Mouse (Mus musculus) liver, postnatal 0 days (tissue): ENCODE measurements around the gene Gmpr2. TPM values are rescaled to one million over a fixed set of nuclear protein-coding genes. Genes with fewer than 3 reads are reported as not detected.

Experiments used
- ATAC-seq: fragments of 200-750 bp; cut with Nextera tagmentation; 2 replicates; pipeline ENCODE4 v1.8.0; 2017; ENCODE audit warnings: mild to moderate bottlenecking, moderate library complexity
- DNase-seq: peaks from one replicate; pipeline ENCODE4 v3.0.0-alpha.2; 2016
- H3K27ac ChIP-seq: fragments of 300-500 bp; sonication (generic); 2 replicates; pipeline ENCODE4 v1.5.1; 2014; ENCODE audit warnings: antibody characterized with exemption, moderate library complexity, mild to moderate bottlenecking, low read depth
- H3K27me3 ChIP-seq: fragments of 300-500 bp; sonication (generic); 2 replicates; pipeline ENCODE4 v1.6.1; 2014; ENCODE audit warnings: low read length, control low read depth, mixed read lengths; ENCODE audit not compliant: insufficient read depth
- H3K36me3 ChIP-seq: fragments of 300-500 bp; sonication (generic); replicated peaks from 2 replicates; pipeline ENCODE4 v1.6.1; 2014; ENCODE audit warnings: mild to moderate bottlenecking, control low read depth, low read length, moderate library complexity, mixed read lengths; ENCODE audit not compliant: insufficient read depth
- H3K4me1 ChIP-seq: fragments of 300-500 bp; sonication (generic); 2 replicates; pipeline ENCODE4 v1.6.1; 2014; ENCODE audit warnings: antibody characterized with exemption, mild to moderate bottlenecking, control low read depth; ENCODE audit not compliant: insufficient read depth
- H3K4me2 ChIP-seq: fragments of 300-500 bp; sonication (generic); 2 replicates; pipeline ENCODE4 v1.6.1; 2014; ENCODE audit warnings: low read depth, mild to moderate bottlenecking, low read length, moderate library complexity, mixed read lengths
- H3K4me3 ChIP-seq: fragments of 300-500 bp; sonication (generic); 2 replicates; pipeline ENCODE4 v1.5.1; 2014; ENCODE audit warnings: low read depth, low read length
- H3K9ac ChIP-seq: fragments of 300-500 bp; sonication (generic); replicated peaks from 2 replicates; pipeline ENCODE4 v1.6.1; 2014; ENCODE audit warnings: mild to moderate bottlenecking, moderate library complexity
- H3K9me3 ChIP-seq: fragments of 300-500 bp; sonication (generic); 2 replicates; pipeline ENCODE4 v1.6.1; 2016; ENCODE audit warnings: mild to moderate bottlenecking, control low read depth, low read length, mixed read lengths
- CTCF ChIP-seq: sonication (generic); IDR thresholded peaks from 2 replicates; pipeline ENCODE4 v1.5.1; 2016; ENCODE audit warnings: antibody characterized with exemption, low read depth
- EP300 ChIP-seq: IDR thresholded peaks from 2 replicates; pipeline ENCODE4 v1.6.1; 2016; ENCODE audit warnings: antibody characterized with exemption, low read depth, mild to moderate bottlenecking
- WGBS: fragments of 180-500 bp; shearing (Covaris S2); extraction: QIAGEN DNeasy Blood & Tissue Kit; methylation state at CpG from one replicate; pipeline ENCODE4 v1.1.7; 2014; ENCODE audit not compliant: insufficient replicate concordance; 5-methylcytosine and 5-hydroxymethylcytosine counted together
- polyA plus RNA-seq: library from polyadenylated mRNA; unstranded; fragments of >200 nt; fragmentation: Nextera tagmentation; extraction: Ambion mirVana; gene quantifications from 2 replicates; pipeline ENCODE4 v1.2.1, GENCODE M21; 2015

Gene Gmpr2
- polyA plus RNA-seq, 1 experiment from 2014 or later = 17.4 TPM

DNA sequence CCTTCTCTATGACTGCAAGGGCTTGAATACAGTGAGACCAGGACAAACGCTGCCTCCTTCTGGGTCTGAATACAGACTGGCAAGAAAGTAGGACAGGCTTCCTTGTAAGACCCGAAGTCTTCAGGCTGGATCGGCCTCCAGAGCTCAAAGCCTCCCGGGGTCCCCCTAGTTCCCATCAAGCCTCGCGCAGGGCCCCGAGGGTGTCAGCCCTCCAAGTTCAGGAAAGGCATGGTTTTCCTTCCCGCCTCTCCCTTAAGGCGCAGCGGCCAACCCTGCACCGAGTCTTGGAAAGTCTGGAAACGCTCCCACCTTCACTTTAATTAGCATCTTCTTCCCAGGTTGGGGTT is 282 bp upstream of the Gmpr2 start:
- ATAC-seq (peak; percentile 9), DNase-seq (no peak)
- WGBS = 0% methylated on average over 12 of the region's 12 CpGs

DNA sequence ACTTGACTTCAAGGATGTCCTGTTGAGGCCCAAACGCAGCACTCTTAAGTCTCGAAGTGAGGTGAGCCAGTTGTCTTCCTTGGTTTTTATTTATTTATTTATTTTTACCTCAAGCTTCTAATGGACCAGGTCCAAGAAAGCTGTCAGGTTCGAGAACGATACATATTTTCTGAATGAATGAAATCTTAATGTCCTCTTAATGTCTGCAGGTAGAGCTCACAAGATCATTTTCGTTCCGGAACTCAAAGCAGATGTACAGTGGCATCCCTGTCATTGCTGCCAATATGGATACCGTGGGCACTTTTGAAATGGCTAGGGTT is 960 bp downstream of the Gmpr2 start:
- ATAC-seq (no peak), DNase-seq (no peak)
- no peaks in the 10 kb centered on the region for H3K9me3 ChIP-seq
- H3K4me1 ChIP-seq = peaks cover 13% of the 10 kb centered on the region
- H3K27me3 ChIP-seq = no peaks in the 10 kb centered on the region
- H3K4me2 ChIP-seq = peak overlapping the region; percentile 79
- H3K36me3 ChIP-seq = peaks cover 26% of the 10 kb centered on the region
- H3K9ac ChIP-seq = peak overlapping the region; percentile 68; the same call in 1 of the 2 replicates
- peak overlapping the region; percentile 78; the same call in 1 of the 2 replicates for H3K27ac ChIP-seq
- TF ChIP-seq CTCF (no peak), EP300 (no peak)
- 62% methylated on average over 7 of the region's 7 CpGs for WGBS
- H3K4me3 ChIP-seq = peak overlapping the region; percentile 68

More for the DNA sequence above, 282 bp upstream of the Gmpr2 start:
- peak overlapping the region; percentile 78 for H3K27ac ChIP-seq
- peaks cover 13% of the 10 kb centered on the region for H3K4me1 ChIP-seq
- peak overlapping the region; percentile 68 for H3K4me3 ChIP-seq
- H3K27me3 ChIP-seq = no peaks in the 10 kb centered on the region
- peak overlapping the region; percentile 68 for H3K9ac ChIP-seq
- no peak for TF ChIP-seq EP300
- no peak for TF ChIP-seq CTCF
- H3K9me3 ChIP-seq = no peaks in the 10 kb centered on the region
- H3K36me3 ChIP-seq = peaks cover 18% of the 10 kb centered on the region
- peak overlapping the region; percentile 79 for H3K4me2 ChIP-seq

DNA sequence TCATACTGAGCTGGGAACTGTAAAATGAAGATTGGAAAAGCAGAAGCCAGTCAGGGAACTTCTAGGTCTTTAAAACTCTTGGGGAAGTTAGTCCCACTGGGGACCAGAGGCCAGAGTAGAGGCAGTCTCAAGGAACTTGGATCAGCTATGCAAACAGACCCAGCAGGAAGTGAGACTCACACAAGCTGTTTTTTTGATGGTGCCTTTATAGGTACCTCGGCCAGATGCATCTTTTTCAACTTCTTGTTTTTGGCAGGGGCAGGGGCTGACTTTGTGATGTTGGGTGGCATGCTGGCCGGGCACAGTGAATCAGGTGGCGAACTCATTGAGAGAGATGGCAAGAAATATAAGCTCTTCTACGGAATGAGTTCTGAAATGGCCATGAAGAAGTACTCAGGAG is 5.9 kb downstream of the Gmpr2 start:
- no peak overlapping the region for H3K9ac ChIP-seq
- H3K36me3 ChIP-seq = peaks cover 54% of the 10 kb centered on the region
- ATAC-seq (no peak), DNase-seq (no peak)
- TF ChIP-seq CTCF = no peak
- no peaks in the 10 kb centered on the region for H3K9me3 ChIP-seq
- H3K27me3 ChIP-seq = no peaks in the 10 kb centered on the region
- H3K4me3 ChIP-seq = no peak overlapping the region
- H3K4me1 ChIP-seq = peaks cover 19% of the 10 kb centered on the region; the same call in 1 of the 2 replicates
- WGBS = 80% methylated on average over 4 of the region's 4 CpGs
- H3K4me2 ChIP-seq = no peak overlapping the region
- H3K27ac ChIP-seq = no peak overlapping the region

DNA sequence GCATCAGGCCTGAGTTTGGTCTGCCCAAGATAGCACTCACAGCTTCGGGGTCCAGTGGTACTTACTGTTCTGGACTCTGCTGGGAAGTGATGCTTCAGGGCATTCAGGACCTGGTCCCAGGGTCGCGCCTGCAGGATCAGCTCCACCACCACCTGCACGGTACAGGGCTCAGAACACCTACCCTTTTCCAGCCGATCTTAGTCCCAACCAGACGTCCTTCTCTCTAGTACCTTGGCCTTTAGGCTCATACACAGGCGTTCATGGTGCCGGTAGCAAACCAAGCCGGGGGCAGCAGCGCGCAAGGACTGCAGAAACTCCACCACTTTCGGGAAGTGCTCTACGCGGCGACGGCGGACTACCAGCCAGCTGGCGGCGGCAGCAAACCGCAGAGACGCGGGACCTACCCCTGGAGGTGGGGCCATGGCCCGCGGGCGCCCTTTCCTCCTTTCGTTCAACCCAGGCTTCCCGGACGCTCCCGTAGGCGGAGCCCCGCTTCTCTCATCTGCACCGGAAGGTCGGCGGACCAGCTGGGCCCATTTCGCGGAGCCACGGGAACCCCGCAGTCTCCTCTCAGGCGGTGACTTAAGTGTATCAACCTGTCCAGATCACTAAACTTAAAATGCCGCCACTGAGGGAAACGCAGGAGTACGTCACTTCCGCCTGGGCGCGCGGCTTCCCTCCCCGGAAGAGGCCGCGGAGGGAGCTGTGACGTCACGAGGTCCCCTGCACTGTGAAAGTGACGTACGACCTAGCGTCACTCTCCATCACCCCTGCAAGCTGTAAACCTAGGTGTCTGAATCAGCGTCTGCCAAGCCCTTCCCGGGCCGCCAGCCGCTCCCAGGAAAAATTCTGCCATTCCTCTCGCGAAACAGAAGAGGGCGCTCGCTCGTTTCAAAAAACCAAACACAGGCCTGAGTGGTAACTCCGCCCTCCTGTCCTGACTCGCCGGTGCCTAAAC is 9.7 kb downstream of the Gmpr2 start, which contains the start of gene Tinf2:
Tinf2 (minus strand) TSS at position 661 of the 958 bp plus-strand sequence.
- WGBS = 3% methylated on average over 66 of the region's 66 CpGs
- peak; percentile 96 for ATAC-seq
- TF ChIP-seq CTCF (peak; percentile 91), EP300 (peak; percentile 79)

DNA sequence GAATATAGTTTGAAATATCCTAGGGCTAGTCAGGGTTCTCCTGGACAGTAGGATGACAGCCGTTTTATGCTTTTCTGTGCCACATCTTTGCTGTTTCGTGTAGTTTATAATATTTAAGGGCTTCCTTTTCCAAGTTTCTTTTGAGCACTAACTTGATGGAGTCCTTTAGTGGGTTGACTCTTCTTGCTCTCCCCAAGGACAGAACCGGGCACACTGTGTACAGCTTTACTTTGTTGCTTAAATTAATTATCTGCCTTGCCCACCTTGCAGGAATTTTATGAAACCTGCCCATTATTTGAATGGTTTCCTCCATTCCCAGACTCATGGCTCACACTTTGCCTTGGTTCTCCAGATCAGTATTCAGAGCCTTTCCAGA is 10.4 kb downstream of the Gmpr2 start:
- H3K4me1 ChIP-seq = peaks cover 10% of the 10 kb centered on the region; the same call in 1 of the 2 replicates
- ATAC-seq = peak; percentile 3
- H3K9me3 ChIP-seq = no peaks in the 10 kb centered on the region
- H3K36me3 ChIP-seq = peaks cover 33% of the 10 kb centered on the region
- no peak for DNase-seq
- WGBS = 11% methylated on average over 3 of the region's 3 CpGs
- peak overlapping the region; percentile 73 for H3K4me3 ChIP-seq
- H3K4me2 ChIP-seq = peak overlapping the region; percentile 76
- peak overlapping the region; percentile 64 for H3K9ac ChIP-seq
- H3K27ac ChIP-seq = peak overlapping the region; percentile 82
- H3K27me3 ChIP-seq = no peaks in the 10 kb centered on the region
- TF ChIP-seq EP300 (no peak), CTCF (no peak)

More for the DNA sequence above, 9.7 kb downstream of the Gmpr2 start, which contains the start of gene Tinf2:
- no peaks in the 10 kb centered on the region for H3K27me3 ChIP-seq
- peaks cover 10% of the 10 kb centered on the region; the same call in 1 of the 2 replicates for H3K4me1 ChIP-seq
- H3K9me3 ChIP-seq = no peaks in the 10 kb centered on the region
- H3K27ac ChIP-seq = peak within 1 kb of the TSS; percentile 82
- peak within 1 kb of the TSS; percentile 78 for H3K9ac ChIP-seq
- H3K36me3 ChIP-seq = peaks cover 39% of the 10 kb centered on the region
- peak; percentile 96 for DNase-seq
- H3K4me2 ChIP-seq = peak within 1 kb of the TSS; percentile 76
- peak within 1 kb of the TSS; percentile 73 for H3K4me3 ChIP-seq

DNA sequence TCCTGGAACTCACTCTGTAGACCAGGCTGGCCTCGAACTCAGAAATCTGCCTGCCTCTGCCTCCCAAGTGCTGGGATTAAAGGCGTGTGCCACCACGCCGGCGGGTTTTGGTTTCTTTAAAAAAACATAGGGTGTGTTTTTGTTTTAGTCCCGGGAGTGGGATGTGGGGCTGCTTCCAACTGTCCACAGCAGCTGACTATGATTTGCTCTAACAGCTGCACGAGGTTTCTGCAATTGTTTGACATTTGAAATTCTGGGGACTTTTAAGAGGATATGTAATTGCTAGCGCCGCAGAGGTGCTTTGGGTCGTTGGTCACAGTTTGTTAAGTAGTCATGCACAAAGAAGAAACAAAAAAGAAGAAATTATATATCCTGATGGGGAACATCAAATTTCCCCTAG is 17.7 kb downstream of the Gmpr2 start:
- H3K9me3 ChIP-seq = no peaks in the 10 kb centered on the region
- no peak overlapping the region for H3K4me3 ChIP-seq
- DNase-seq (no peak), ATAC-seq (no peak)
- H3K9ac ChIP-seq = no peak overlapping the region
- 74% methylated on average over 10 of the region's 10 CpGs for WGBS
- H3K27me3 ChIP-seq = no peaks in the 10 kb centered on the region
- no peak overlapping the region for H3K27ac ChIP-seq
- no peaks in the 10 kb centered on the region for H3K4me1 ChIP-seq
- TF ChIP-seq EP300 = no peak
- H3K36me3 ChIP-seq = no peaks in the 10 kb centered on the region
- H3K4me2 ChIP-seq = no peak overlapping the region
